Mouse (Mus musculus): ENCODE results near the gene Fdps. TPM values are rescaled to one million over a fixed set of nuclear protein-coding genes. Genes with fewer than 3 reads are reported as not detected.

The Fdps gene
- total RNA-seq, 2 experiments from 2014 or later = 24.8 to 28.8 TPM

DNA sequence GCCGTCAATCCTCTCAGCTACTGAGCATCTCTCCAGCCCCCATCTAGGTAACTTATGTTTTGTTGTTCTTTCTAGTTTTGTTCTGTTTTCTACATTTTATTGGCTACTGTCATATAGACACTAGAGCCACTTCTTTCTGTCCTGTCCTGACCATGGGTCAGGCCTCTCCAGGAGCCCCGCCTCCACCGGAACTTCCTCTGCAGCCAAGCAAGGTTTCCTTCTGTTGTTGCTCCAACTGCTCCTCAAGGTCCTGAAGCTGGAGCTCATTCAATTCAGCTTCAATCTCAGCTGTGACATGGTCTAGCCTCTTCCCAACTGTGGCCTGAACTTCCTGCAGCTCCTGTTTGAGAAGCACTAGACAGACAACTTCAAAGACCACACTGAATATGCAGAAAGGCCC is 28.1 kb upstream of the Fdps start:
- intact Hi-C loops (cut with DNase I) = no loop called here
- H3K4me3 ChIP-seq = no peak overlapping the region
- H3K27ac ChIP-seq = no peak overlapping the region
- no peak for DNase-seq
- no peak for TF ChIP-seq CTCF (IDR thresholded peaks at IDR 0.05)

DNA sequence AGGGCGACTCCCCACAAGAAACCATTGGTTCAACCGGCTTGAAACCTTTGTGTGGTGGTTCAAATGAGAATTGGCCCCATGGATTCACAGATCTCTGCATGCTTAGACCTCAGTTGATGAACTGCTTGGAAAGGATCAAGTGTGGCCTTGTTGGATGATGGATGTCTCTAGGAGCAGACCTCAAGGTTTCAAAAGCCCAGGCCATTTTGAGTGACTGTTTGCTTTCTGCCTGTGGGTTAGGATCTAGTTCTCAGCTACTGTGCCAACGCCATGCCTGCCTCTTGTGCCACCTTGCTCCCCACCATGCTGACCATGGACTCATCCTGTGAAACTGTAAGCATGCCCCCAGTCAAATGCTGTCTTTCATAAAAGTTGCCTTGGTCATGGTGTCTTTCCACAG is 24.2 kb upstream of the Fdps start:
- H3K27ac ChIP-seq = no peak overlapping the region
- H3K4me3 ChIP-seq = no peak overlapping the region
- DNase-seq = no peak
- intact Hi-C loops (cut with DNase I) = no loop called here
- TF ChIP-seq CTCF (IDR thresholded peaks at IDR 0.05) = no peak

DNA sequence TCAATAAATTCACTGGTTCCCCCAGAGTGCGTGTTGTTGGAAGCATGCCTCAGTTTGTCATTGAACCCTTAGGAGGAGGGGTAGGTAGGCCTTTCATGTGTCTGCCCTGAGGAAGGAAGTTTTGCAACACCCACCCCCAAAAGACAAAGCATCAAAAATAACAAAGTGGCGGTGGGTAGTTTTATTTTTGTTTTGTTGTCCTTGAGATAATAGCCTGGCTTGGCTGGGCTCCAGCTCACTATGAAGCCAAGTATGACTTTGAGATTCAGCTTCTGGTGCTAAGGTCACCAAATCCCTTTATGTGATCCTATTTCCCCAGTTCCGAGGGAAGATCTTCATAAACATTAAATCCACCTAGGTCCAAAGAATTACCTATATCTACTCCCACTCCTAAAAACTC is 22.5 kb upstream of the Fdps start:
- DNase-seq = no peak
- intact Hi-C loops (cut with DNase I) = no loop called here
- Histone ChIP-seq H3K27ac (no peak overlapping the region), H3K4me3 (no peak overlapping the region)
- TF ChIP-seq CTCF (IDR thresholded peaks at IDR 0.05) = no peak

DNA sequence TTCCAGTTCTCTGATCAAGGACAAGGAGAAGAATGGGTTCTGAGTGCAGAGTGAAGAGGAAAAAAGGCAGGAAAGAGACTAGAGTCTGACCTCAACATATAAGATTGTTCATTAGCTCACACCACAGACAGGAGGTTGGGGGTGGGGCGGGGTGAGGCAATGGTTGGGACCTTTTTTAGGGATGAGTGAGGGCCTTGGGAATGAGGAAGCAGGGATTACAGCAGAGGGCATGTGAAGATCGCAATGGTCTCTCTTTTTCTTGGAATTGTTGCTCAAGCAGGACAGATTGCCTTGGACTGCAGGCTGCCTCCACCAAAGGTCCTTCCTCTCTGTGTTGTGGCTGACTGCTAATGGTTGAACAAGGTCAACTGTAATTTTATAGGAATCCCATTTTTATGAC is 21.6 kb upstream of the Fdps start:
- DNase-seq = peak; percentile 67
- intact Hi-C loops (cut with DNase I) = no loop called here
- Histone ChIP-seq H3K27ac (peak overlapping the region; percentile 59), H3K4me3 (no peak overlapping the region)
- no peak for TF ChIP-seq CTCF (IDR thresholded peaks at IDR 0.05)

DNA sequence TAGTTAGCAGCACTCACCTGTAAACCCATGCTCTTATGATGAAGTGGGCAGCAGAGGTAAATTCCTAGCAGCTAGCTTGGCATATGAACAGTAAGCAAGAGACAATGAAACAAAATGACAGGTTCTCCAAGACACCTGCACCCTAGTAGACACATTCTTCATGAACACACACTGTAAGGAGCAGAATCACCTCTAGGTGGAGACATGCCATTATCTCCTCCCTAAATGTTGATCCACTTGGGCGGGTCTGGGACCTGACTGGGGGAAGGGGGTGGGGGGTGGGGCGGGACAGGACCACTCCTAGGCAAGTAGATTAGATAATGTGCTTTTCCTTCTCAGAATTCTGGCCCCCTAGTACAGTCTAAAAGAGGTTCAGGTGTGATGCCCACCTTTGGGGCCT is 13.8 kb upstream of the Fdps start:
- no peak for DNase-seq
- intact Hi-C loops (cut with DNase I) = loop anchor here (1.0 kb wide), 1 partner anchor 101 kb away; no protein-coding TSS in a partner anchor
- TF ChIP-seq CTCF (IDR thresholded peaks at IDR 0.05) = peak; percentile 53
- no peak overlapping the region for H3K4me3 ChIP-seq
- no peak overlapping the region for H3K27ac ChIP-seq

DNA sequence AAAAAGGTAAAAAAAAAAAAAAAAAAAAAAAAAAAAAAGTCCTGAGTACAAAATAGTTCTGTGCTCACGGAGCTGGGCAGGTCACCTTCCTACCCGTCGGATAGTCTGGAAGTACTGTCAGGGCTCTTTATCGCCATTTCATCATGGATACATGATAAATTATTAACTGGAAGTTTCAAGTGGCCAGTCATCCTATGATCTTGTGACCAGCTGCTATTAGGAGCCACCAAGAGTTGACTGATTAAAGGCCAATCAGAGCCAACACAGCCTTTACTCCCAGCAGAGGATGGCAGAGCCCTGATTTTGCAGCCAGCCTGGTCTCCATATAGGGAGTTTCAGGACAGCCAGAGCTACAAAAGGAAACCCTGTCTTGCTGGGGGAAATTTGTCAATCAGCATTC is 11.3 kb upstream of the Fdps start:
- H3K4me3 ChIP-seq = no peak overlapping the region
- TF ChIP-seq CTCF (IDR thresholded peaks at IDR 0.05) = no peak
- no peak for DNase-seq
- intact Hi-C loops (cut with DNase I) = no loop called here
- H3K27ac ChIP-seq = no peak overlapping the region

DNA sequence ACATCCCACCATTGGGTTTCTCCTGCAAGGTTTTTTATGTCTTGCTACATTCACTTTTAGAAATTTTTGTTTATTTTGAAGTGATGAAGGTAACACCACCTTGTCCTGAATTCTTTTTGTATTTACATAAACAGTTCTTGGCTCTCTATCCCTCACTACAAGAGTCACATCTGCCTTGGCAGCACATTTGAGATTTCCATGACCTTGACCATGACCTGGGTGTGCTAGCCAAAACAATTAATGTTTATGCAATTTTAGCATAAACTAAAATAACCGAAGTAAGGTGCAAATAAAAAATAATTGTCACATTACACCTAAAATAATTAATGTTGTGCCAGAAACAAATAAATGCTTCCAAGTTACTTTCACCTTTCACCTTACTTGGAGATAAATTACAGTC is 6.4 kb upstream of the Fdps start:
- TF ChIP-seq CTCF (IDR thresholded peaks at IDR 0.05) = no peak
- no peak overlapping the region for H3K4me3 ChIP-seq
- H3K27ac ChIP-seq = no peak overlapping the region
- intact Hi-C loops (cut with DNase I) = no loop called here
- DNase-seq = no peak

DNA sequence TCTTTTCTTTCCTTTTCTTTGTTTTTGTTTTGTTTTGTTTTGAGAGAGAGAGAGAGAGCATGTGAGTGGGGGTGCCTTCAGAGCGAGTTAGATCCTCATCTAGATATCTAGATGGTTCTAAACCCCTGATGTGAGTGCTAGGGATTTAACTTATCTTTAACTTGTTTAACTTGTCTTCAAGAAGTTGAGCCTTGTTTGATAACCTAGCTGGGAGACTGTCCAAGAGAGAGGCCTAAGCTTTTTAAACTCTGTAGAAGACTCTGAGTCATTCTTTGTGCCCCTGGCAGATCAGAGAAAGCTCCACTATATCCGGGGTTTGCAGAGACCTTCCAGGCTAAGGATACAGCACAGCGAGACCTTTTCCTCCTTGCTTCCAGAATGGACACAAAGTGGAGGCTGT is 5.8 kb upstream of the Fdps start:
- Histone ChIP-seq H3K4me3 (no peak overlapping the region), H3K27ac (no peak overlapping the region)
- DNase-seq = no peak
- intact Hi-C loops (cut with DNase I) = no loop called here
- TF ChIP-seq CTCF (IDR thresholded peaks at IDR 0.05) = no peak

DNA sequence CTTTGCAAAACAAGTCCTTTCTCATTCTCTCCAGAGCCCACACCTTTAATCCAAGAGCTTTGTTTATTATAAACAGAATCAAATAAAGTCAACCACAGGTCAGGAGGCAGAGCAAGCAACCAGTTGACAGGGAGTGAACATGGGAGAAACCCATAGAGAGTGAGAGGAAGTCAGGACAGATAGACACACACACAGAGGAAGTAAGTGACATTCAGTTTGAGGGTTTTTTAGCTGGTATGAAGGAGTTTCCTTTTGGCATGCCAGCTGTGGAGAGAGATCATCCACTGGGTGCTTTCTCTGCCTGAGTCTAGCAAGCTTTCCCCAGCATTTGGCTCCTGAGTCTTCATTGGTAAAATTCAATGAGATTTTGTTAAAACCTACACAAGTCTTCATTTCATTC is 5.1 kb upstream of the Fdps start:
- intact Hi-C loops (cut with DNase I) = no loop called here
- no peak for DNase-seq
- Histone ChIP-seq H3K4me3 (no peak overlapping the region), H3K27ac (no peak overlapping the region)
- no peak for TF ChIP-seq CTCF (IDR thresholded peaks at IDR 0.05)

DNA sequence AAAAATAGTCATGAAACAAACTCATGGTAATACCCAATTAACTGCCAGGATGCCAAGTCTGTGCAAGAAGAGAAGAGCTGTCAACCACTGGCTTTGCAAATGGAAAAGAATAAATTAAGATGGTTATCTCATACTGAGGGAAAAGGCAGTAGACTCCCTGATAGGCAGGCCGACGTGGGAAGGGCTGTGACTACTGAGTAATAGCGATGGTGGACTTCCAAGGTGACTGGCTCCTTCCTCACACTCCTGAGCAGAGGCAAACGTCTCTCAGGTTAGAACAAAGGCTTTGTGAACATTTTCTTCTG is 1.5 kb upstream of the Fdps start:
- intact Hi-C loops (cut with DNase I) = no loop called here
- DNase-seq = no peak
- H3K27ac ChIP-seq = no peak overlapping the region
- no peak overlapping the region for H3K4me3 ChIP-seq
- no peak for TF ChIP-seq CTCF (IDR thresholded peaks at IDR 0.05)

DNA sequence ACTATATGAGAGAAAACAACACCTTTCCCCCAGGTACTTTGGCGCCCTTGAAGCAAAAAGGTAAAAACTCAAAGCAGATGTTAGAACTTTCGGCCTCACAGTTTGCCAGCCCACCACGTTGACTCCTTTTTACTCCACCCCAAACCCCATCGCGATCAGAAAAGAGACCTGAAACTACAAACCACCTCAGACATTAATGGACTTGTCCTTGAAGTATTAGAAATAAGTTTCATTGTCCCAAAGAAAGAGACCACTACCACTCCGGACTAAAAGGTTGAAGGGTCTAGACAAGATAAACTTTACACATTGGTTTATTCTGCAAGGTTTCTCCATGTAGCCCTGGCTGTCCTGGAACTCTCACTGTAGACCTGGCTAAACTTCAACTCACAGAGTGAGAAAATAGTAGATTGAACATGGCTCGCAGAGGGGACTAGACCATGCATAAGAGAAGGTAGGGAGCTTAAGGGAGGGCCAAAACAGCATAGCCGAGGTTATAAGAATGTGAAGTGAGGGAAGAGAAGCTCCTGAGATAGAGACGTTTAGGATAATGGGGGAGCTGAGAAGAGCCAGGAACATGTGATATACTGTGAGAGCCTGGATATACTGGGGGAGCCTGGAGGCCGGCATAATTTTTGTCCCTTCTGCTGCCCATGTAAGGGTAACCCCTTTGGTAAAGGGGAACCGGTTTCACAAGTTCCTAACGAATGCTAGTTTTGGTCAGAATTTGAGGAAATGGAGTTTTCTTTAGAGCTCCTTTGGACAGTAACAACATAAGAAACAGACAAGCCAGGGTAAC is 934 bp upstream of the Fdps start:
- Histone ChIP-seq H3K4me3 (peak overlapping the region; percentile 82), H3K27ac (peak overlapping the region; percentile 64)
- no peak for DNase-seq
- TF ChIP-seq CTCF (IDR thresholded peaks at IDR 0.05) = no peak
- intact Hi-C loops (cut with DNase I) = no loop called here

DNA sequence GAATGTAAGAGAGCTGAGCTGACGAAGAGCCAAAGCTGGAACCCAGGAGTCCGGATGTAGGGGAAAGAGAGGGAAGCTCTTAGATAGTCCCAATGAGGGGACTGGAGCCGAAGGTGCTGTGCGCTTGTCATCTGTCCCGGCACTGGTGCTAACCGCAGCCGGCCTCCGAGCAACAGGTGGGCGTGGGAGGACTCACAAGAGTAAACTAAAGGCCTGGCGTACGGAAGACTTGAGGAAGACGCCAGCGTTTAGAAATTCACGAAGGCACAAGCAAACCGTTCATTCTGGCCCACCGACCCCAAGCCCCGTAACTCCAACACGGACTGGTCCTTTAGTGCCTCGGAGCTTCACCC is 324 bp downstream of the Fdps start:
- DNase-seq = no peak
- no peak for TF ChIP-seq CTCF (IDR thresholded peaks at IDR 0.05)
- intact Hi-C loops (cut with DNase I) = no loop called here
- Histone ChIP-seq H3K4me3 (peak overlapping the region; percentile 82), H3K27ac (peak overlapping the region; percentile 80)

DNA sequence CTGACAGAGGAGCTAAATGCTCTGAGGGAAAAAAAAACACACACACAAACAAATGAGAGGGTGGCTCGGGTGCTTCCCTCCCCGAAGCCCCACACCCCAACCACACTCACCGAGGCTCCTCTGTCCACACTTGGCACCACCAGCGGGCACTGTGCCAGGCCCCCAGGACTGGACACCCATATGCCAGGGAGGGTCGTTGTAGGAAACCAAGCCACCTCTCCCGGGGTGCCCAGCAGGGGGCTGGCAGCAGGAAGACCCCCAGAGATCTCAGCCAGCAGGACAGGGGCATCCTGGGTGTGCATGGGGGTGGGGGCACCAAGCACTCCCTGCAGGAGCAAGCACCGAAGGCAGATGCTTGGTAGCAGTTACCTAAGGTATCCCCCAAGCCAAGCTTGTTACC is 948 bp downstream of the Fdps start, which contains the start of gene Gm43738:
Gm43738 (minus strand) TSS at position 289 of the 400 bp plus-strand sequence.
- DNase-seq = peak; percentile 44
- H3K4me3 ChIP-seq = peak within 1 kb of the TSS; percentile 82
- peak within 1 kb of the TSS; percentile 80 for H3K27ac ChIP-seq
- intact Hi-C loops (cut with DNase I) = no loop called here
- no peak for TF ChIP-seq CTCF (IDR thresholded peaks at IDR 0.05)

DNA sequence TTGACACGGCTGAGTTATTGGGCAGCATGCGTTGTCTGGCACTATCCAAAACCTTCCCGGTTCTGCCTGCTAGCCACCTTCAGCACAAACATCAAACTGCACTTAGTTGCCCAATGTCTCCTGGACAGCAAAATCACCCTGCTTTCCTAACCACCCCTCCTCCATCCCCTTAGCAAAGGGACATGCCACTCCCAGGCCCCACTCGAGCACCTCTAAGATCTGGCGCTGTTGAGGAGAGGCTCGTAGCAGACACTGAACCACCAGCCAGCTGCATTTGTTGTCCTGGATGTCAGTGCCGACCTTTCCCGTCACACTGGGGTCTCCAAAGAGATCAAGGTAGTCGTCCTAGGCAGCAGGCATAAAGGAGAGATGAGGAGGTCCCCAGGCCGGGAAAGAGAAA is 7.7 kb downstream of the Fdps start:
- Histone ChIP-seq H3K27ac (no peak overlapping the region), H3K4me3 (no peak overlapping the region)
- no peak for TF ChIP-seq CTCF (IDR thresholded peaks at IDR 0.05)
- DNase-seq = no peak
- intact Hi-C loops (cut with DNase I) = no loop called here
